Mouse (Mus musculus) kidney, postnatal 10 days (tissue): Measurements from ENCODE around the gene Mat2a.
A peak's percentile ranks its signal among the peaks of the same experiment; 100 is the strongest.
"Not testable (repeated sequence)": the region's sequence is repeated elsewhere in the genome, so short reads cannot be mapped to it uniquely, and the experiment has no call there.

Experiments
- DNase-seq: peaks from one replicate; pipeline ENCODE4 v3.0.0; 2021; ENCODE audit warnings: mixed read lengths

Gene Mat2a

DNA sequence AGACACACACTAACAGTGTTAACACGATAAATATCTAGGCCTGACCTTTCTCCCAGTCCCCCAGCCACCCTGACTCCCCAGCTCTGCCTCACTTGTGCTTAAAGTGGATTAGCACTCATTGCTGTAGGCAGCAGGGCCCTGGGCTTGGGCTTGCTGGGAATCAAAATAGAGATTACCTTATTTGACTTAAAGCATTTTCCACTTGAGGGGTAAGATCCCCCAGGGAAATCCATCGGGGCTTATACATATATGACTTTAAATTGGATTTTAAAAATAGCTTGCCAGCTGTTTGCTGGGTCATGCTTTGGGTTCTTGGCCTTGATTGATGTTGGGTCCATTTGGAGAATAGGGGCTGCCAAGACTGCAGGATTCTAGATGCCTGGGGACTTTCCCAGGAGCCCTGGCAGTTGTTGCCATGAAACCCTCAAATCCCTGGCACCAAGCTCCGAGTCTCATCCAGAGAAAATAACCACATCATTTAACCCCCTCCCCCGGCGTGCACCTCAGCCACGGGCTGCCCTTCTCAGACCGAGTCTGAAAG, 15.5 kb upstream of the Mat2a start:
- no peak for DNase-seq

DNA sequence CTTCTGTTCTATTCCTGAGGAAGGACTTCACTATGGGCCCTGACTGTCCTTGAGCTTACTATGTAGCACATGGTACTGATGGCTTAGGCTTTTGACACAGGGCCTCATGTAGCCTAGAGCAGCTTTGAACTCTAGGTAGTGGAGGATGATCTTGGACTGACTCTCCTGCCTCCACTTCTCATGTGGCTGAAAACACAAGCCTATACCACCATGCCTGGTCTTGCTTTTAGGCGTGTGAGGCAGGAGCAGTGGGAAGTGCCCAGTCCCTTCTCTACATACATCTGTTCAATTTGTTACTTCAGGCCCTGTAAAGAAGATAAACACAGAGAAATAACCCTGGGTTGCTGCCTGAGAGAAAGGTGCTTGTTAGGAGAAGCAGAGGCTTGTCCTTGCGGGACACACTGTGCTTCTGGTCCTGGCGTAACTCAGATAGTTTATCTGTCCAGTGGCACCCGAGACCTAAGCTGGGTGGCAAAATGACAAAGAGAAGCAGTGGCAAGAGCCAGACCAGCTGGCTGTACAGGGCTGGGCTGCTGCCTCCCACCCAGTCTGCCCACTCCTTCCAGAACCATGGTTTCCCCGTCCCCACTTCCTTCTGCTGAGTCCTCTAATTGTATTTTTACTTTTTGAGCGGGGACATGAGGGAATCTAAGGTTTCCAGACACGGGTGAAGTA, 14.9 kb upstream of the Mat2a start:
- DNase-seq: no peak

DNA sequence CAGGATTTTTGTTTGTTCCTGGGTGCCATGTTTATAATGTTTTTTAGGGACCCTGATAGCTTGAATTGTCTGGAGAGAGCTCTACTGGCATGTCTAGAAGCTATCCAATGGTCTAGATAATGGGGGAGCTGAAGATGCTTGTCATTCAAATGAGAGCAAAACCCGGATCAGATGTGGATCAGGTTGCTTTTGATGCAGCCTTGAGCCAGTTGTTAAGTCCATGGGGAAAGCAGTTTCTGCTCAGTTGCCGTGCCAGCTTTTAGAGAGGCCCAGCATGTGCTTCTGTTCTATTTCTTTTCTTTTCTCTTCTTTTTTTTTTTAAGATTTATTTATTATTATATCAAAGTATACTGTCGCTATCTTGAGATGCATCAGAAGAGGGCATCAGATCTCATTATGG, 14.2 kb upstream of the Mat2a start:
- no peak for DNase-seq

DNA sequence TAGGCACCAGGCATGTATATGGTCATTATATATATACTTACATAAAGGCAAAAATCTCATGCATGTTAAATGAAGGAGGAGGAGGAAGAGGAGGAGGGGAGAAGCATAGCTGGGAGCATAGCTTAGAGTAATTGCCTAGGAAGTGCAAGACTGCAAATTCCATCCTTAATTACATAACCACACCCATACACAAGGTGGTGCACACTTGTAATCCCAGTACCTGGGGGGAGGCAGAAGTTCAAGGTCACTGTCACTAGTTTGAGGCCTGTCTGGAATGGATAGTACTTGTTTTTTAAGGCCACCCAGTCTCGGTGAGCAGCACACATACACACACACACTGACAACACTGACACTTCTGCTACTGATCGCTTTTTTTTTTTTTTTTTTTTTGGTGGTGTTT, 13.0 kb upstream of the Mat2a start:
- DNase-seq: no peak

DNA sequence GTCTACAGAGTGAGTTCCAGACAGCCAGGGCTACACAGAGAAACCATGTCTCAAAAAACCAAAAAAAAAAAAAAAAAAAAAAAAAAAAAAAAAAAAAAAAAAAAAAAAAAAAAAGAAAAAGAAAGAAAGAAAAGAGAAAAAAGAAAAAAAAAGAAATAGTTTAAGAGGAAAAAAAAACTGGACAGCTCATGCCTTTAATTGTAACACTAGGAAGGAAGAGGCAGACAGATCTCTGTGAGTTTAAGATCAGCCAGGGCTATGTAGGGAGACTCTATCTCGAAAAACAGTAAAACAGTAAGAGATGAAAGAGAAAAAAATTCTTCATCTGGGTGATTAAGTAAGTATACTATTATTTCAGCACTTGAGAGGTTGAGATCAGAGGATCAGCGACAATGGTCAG, 12.4 kb upstream of the Mat2a start:
- not testable (repeated sequence) for DNase-seq

DNA sequence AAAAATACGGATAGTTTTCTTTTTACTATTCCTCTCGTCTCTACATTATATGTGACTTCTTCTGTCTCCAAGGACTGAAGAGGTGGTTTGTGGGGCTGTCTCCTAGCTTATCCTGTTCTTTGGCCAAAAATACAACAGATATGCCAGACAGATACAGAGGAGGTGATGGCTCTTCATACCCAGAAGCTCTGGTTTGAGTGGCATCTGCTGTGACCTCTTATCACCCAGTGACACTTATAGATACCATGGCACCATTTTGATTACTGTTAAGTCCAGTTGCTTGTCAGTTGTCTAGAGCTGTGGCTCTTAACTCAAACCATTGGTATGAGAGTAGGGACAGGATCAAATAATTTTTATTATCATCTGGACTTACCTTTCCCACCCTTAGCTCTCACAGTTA, 8.1 kb upstream of the Mat2a start:
- no peak for DNase-seq

DNA sequence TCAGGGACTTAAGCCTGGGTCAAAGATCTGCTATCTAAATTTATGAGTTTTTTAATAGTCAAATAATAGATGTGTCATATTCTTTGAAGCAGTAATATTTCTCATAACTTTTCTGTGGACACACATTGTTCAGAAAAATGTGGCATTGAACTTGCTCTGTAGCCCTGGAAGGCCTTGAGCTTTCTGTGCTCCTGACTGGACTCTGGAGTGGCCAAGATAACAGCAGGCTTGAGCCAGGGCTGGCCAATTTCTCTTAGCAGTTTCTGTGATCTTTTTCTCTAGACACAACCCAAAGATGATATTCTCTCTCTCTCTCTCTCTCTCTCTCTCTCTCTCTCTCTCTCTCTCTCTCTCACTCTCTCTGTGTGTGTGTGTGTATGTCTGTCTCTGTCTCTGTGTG, 5.7 kb upstream of the Mat2a start:
- DNase-seq: no peak

DNA sequence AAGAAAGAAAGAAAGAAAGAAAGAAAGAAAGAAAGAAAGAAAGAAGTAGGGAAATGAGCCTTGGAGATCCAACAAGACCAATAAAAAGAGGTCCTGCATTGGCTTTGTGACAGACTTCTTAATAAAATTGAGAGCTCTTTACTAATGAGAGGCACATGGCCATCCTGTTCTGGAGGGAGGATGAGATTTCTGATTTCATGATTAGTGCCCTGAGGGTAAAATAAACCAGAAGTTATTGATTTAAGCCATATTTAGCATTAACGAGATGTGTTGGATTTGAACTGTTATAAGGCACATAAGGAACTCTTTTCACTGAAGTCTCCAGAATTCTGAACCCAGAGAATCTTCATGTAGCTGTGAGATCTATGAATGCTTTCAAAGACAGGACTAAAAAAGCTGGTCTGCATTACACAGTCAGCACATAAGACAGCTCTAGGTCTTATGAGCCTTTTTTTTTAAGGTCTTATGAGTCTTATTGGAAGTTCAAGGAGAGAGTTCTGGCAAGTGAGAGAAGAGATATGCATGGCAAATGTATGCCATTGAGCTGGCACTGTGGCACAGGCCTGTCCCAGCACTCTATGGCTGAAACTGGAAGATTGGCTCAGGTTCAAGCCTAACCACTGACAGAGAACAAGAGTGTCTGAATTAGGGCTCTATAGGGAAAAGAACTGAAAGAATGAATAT, 3.7 kb upstream of the Mat2a start:
- no peak for DNase-seq

DNA sequence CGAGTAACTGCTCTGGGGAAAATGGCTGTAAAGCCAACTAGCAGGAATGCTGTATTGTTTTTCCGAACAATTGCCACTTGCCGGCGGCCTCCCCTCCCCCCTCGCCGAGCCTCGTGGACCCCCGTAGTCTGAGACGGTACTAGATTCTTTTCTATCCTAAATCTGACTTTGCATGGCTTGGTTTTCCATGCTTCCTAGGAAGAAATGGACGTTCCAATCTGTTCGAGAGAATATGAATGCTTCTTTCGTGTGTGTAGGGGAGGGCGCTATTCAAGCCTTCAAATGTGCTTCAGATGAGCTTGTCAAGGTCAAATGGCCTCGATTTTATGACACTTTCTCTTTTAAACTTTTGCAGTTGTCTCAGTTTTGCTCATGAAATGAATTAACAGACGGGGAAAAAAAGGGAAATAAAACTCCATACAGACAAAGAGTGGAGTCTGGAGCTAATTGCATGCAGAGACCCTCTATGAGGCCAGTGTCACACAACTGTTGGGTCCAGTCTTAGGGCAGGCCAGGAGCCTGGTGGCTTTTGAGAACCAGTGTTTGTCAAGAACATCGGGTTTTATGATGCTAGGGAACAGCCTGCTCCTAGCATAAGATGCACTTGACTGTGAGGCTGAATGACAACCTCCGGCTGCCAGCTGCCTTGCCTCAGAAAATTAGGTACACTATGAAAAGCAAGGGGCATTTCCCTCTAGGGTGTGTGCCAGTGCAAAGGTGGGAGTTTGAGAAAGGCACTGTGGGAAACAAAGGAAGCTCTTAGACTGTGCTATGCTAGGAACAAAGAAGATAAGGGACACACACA, 1.0 kb upstream of the Mat2a start:
- DNase-seq: no peak

DNA sequence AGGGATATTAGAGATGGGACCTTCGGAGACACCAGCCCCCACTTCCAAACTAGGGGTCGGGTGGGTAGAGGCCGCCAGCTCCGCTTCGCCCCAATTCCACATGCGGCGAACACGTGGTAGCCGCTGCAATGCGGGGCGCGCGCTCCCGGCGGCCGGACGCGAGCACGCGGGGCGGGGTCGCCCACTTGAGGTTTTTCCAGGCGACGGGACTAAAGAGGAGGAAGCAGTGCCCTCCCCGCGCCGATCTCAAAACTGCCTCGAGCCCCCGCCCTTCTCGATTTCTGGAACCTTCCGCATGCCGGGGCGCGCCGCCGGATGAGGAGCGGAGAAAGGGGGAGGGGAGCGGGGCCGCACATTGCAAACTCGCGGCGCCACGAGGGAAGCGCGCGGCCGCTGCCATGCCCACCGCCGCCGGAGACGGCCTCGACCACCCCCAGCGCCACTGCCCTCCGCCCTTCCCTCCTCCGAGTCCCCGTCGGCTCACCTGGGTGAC, 450 bp downstream of the Mat2a start:
- DNase-seq: peak; percentile 94

DNA sequence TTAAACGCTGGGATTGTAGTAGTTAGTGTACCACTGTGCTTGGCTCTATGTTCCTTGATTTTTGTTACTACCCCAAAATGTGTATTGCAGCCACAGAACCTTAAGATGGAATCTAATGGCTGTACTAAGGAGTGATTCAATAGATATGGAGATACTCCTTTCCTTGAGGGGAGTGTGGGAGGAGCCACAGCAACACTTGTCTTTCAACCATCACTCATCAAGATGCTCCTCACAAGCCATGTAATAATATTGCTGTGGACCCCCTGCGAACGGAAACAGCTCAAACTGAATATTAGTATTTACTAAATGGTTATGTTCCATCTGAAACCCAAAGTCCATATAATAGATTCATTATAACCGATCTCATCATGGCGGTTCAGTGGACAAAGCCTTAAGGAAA, 1.1 kb downstream of the Mat2a start:
- no peak for DNase-seq

DNA sequence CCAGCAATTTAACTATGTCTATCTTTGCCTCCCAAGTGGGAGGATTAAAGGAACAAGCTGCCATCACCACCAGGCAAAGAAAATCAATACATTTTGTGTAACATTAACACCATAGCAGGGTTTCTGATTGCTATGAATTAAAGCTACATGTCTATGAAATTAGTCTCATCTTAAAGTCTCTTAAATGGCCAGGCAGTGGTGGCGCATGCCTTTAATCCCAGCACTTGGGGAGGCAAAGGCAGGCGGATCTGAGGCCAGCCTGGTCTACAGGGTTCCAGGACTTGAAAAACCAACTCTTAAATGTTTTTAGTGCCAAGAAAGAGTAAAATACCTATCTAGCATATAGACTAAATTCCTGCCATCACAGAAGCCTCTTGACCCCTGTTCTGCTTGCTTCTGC, 7.2 kb downstream of the Mat2a start:
- no peak for DNase-seq

DNA sequence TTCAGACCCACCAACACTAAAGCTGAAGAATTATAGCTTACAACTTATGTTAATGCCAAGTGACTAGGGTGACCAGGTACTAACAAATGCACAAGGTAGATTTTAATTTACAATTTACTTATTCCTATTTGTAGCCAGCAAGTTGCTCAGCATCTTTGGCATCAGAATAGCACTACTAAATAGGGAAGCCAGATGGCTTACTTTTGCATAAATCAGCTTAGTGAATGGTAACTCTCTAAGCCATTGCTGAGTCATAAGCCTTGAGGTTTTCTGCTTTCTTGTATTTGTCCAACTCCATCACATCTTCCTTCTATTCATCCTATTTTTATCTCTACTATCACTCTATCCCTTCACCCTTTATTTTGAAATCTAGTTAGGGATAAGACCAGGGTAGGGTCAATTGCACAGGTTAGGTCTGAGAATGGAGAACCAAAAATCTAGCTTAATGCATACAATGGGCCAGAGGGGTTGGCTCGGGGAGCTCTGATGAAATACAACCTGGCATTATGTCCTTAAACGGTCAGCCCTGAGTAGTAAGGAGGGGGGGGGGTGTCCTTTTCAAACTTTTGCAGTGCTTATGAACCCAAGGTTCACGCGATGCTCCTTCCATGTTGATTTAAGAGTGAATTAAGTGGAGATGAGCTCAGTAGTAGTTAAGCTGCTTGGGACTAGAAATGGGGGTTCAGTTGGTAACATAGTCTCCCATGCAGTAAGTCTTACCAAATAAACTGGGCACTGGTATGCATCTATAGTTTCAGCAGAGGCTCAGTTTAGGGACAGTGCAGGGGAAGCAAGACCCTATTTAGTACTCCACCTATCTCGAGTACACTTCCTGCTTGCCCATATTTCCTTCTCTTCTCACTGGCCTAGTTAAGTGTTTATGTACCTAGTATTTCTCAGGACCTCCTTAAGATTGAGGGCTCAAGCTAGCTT, 8.1 kb downstream of the Mat2a start:
- DNase-seq: no peak

DNA sequence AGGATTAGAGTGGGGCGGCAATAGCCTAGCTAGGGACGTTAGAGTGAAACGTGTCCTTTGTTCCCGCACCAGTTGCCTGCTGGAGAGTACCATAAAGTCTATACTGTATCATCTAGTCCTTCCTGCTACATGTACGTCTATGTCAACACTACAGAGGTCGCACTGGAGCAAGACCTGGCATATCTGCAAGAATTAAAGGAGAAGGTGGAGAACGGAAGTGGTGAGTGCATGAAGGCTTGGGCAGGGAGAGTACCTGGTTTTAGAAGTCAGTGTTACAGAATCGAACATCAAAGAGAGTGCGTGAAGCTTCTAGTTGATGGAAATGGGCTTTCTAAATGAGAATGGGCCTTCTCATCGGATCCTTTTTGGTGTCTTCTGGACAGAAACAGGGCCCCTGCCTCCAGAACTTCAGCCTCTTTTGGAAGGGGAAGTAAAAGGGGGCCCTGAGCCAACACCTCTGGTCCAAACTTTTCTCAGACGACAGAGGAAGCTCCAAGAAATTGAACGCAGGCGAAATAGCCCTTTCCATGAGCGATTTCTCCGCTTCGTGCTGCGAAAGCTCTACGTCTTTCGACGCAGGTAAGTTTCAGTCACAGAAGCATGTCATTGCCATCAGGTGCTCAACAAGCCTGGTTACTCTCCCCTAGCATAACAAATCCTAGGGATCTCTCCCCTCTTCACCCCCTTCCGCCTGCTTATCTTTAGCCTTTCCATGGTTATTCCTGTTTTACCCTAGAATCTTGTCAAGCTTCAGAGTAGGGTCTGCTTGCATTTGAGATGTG, 10.1 kb downstream of the Mat2a start:
- DNase-seq: no peak

DNA sequence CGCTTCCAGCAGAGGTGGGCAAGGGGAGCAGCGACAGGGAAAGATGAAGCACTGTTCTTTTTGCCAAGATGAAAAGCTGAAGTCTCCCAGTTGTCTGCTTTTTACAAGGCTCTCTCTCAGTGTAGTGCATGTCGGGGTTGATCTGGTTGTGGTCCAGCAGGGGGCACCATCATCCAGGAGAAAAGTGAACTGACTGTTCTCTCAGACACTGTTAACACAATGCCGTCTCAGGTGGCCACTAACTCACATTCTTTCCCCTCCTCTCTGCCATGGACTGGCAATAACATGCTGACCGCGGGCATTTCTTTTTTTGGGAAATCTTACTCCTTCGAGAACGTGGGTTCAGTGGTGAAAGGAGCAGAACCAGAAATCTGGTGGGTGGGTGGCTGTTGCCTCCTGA, 11.3 kb downstream of the Mat2a start:
- peak; percentile 91 for DNase-seq

DNA sequence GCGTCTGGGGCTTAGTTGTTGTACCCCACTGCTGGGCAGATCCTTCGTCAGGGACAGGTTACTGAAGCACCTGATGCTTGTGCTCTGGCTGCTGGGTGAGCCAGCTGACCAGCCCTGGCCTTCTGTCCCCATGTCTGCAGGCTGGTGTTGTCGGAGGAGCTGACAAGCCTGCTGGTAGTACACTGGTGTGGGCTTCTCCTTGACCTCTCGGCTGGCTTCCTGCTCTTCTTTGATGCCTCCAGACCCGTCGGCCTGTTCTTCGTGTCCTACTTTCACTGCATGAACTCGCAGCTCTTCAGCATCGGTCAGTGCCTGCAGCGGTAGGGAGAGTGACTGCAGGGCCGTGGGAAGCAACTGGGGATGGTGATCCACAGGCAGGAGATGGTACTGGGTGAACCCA, 13.7 kb downstream of the Mat2a start:
- DNase-seq: no peak

DNA sequence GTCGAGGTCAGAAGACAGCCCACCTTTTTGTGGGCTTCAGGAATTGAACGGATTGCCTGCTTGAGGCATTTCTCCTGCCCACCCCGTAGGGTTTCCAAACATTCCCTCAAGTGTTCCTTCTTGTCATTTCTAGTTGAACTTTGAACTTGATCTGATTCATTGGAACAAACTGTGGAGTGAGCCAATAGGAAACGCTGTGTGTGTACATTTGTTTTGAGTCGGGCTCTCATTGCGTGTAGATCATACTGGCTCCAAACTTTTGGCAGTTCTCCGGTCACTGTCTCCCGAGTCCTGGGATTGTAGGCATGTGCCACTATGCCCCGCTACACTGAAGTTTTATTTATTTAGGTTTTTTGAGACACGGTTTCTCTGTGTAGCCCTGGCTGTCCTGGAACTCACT, 18.5 kb downstream of the Mat2a start:
- no peak for DNase-seq

DNA sequence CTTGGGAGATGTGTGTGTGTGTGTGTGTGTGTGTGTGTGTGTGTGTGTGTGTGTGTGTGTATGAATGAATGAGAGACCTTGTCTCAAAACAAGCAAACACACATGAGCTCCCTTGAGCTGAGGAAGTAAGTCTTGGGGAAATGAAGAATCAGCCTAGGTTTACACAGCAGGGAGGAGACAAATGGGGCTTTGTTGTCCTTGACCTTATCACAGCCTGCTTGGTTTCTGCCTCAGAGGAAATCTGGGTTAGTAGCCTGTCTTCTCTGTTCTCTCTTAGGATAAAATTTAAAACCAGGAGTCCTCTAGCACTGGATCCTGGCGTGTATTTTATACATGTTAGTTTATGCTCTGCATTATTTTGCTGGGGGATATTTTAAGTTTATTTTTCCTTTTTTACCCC, 19.6 kb downstream of the Mat2a start:
- no peak for DNase-seq

DNA sequence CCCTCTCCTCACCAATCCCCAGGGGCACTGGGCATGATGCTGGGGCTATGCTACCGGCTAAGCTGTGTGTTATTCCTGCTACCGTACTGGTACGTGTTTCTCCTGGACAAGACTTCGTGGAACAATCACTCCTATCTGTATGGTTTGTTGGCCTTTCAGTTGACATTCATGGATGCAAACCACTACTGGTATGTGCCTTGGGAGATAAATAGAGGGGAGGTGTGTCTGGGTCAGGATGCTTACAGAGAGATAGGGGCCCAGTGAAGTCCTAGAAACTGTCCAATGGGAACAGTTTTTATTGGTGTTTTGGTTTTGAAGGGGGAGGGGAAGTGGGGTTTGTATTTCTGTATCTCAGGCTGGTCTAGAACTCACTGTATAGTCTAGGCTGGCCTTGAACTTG, 21.1 kb downstream of the Mat2a start:
- DNase-seq: no peak

DNA sequence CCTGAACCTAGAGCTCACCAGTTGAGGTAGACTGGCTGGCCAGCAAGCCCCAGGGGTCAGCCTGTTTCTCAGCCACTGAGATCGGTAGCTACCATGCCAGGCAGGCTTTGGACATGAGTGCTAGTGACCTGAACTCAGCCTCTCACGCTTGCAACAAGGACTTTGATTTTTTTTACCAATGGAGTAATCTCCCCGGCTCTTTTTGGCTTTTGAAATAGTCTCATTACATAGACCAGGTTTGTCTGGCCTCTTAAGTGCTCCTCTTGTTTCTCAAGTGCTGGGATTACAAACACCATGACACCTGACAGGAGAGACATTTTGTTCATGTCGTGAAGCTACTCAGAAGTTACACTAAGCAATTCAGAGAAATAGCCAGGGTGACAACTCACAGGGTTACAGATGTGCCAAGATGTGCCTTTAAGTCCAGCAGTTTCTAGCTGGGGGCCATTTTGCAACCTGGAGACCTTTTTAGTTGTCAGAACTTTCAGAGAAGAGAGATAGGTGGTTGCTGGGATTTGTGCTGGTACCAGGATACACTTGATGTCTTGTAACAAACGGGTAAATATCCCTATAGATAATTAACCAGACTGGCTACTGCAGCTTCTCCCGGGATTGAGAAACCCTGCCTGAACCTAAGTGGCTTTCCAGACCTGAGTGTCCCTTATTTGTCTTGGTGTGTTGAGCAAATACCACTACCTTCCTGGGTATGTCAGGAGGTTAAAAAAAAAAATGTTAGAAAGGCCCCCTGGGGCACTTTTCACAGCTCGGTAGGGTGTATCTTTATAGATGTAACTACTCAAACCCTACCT, 23.2 kb downstream of the Mat2a start:
- DNase-seq: no peak

DNA sequence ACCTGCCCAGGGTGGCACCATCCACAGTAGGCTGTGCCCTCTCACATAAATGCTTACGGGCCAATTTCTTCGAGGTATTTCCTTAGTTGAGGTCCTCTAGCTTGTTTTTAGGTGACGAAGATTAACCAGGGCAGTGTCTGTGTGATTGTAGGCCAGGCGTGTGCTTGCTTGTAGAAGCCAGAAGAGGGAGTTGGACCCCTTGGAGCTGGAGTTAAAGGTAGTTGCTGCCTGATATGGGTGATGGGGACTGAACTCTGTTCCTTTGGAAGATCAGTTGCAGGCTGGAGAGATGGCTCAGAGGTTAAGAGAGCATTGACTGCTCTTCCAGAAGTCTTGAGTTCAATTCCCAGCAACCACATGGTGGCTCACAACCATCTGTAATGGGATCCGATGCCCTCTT, 24.2 kb downstream of the Mat2a start:
- DNase-seq: no peak
